Mouse (Mus musculus) neural tube, embryonic 11.5 days (tissue): ENCODE data around the gene Sirpa. TPM values are rescaled to one million over a fixed set of nuclear protein-coding genes. Genes with fewer than 3 reads are reported as not detected.
A peak's percentile ranks its signal among the peaks of the same experiment; 100 is the strongest.

Experiments
- ATAC-seq: fragments of 200-750 bp; cut with Nextera tagmentation; 2 replicates; pipeline ENCODE4 v1.8.0; 2017; ENCODE audit warnings: moderate number of reproducible peaks, mild to moderate bottlenecking, moderate TSS enrichment, moderate library complexity; ENCODE audit not compliant: insufficient read depth, low FRiP score, low TSS enrichment
- DNase-seq: peaks from one replicate; pipeline ENCODE4 v3.0.0-alpha.2; 2015; ENCODE audit warnings: low spot score
- H3K27ac ChIP-seq: fragments of 300-500 bp; sonication (generic); 2 replicates; pipeline ENCODE4 v1.5.1; 2014; ENCODE audit warnings: low read depth, mild to moderate bottlenecking, low read length
- H3K27me3 ChIP-seq: fragments of 300-500 bp; sonication (generic); 2 replicates; pipeline ENCODE4 v1.6.1; 2014; ENCODE audit warnings: mild to moderate bottlenecking, low read length, mixed read lengths; ENCODE audit not compliant: control insufficient read depth, insufficient read depth
- H3K36me3 ChIP-seq: fragments of 300-500 bp; sonication (generic); 2 replicates; pipeline ENCODE4 v1.6.1; 2014; ENCODE audit warnings: mild to moderate bottlenecking, low read length, moderate library complexity, mixed read lengths; ENCODE audit not compliant: control insufficient read depth, insufficient read depth
- H3K4me1 ChIP-seq: fragments of 300-500 bp; sonication (generic); 2 replicates; pipeline ENCODE4 v1.6.1; 2014; ENCODE audit warnings: low read length, mixed read lengths; ENCODE audit not compliant: control insufficient read depth, insufficient read depth
- H3K4me2 ChIP-seq: fragments of 300-500 bp; sonication (generic); 2 replicates; pipeline ENCODE4 v1.6.1; 2014; ENCODE audit warnings: low read depth, mild to moderate bottlenecking, moderate library complexity
- H3K4me3 ChIP-seq: fragments of 300-500 bp; sonication (generic); 2 replicates; pipeline ENCODE4 v1.5.1; 2014; ENCODE audit warnings: low read depth, low read length
- H3K9ac ChIP-seq: fragments of 300-500 bp; sonication (generic); 2 replicates; pipeline ENCODE4 v1.6.1; 2014; ENCODE audit warnings: mild to moderate bottlenecking, low read length
- H3K9me3 ChIP-seq: fragments of 300-500 bp; sonication (generic); 2 replicates; pipeline ENCODE4 v1.6.1; 2016; ENCODE audit warnings: low read length; ENCODE audit not compliant: control insufficient read depth
- WGBS: fragments of 180-500 bp; shearing (Covaris S2); extraction: QIAGEN DNeasy Blood & Tissue Kit; methylation state at CpG from one replicate; pipeline ENCODE4 v1.1.7; 2014; 5-methylcytosine and 5-hydroxymethylcytosine counted together
- polyA plus RNA-seq: library from polyadenylated mRNA; unstranded; fragments of >200 nt; fragmentation: Nextera tagmentation; extraction: Ambion mirVana; gene quantifications from 2 replicates; pipeline ENCODE4 v1.2.1, GENCODE M21; 2014

The Sirpa gene
- polyA plus RNA-seq, 1 experiment from 2014 or later: 18.9 TPM

DNA sequence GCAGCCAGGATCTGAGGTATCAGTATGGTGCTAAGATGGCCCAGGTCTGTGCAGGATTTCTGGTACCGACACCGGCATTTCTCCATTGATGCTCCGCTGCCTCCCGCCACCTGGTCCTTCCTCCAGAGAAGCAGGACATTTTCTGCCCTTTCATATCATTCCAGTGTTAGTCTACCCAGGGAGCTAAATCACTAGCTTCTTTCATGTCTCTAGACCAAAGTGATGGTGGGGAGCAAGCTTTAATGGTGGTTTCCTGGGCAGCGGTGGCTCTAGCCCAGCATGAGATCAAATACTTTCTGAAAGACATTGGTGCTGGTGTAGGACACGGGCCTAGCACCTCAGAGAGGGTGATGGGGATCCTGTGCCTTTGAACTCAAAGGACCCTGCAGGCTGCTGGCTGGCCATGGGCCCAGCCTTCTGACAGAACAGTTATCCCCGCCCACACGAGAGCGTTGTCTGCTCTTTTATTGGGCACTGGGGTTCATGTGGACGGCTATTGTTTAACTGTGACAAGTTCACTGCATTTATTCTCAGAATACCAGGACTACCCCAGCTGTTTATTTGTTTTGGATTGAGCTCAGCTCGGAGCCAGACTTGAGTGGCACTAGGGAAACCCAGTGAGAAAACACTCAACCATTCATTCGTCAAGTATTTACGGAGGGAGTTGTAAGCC lies 31.7 kb downstream of the Sirpa start:
- H3K4me2 ChIP-seq: no peak overlapping the region
- no peak; the same call in 1 of the 2 replicates for ATAC-seq
- H3K27me3 ChIP-seq: no peaks in the 10 kb centered on the region
- H3K4me1 ChIP-seq: no peaks in the 10 kb centered on the region
- no peaks in the 10 kb centered on the region for H3K9me3 ChIP-seq
- H3K27ac ChIP-seq: no peak overlapping the region
- H3K36me3 ChIP-seq: no peaks in the 10 kb centered on the region
- H3K9ac ChIP-seq: no peak overlapping the region
- DNase-seq: peak; percentile 26
- 54% methylated on average over 13 of the region's 13 CpGs for WGBS
- H3K4me3 ChIP-seq: no peak overlapping the region

DNA sequence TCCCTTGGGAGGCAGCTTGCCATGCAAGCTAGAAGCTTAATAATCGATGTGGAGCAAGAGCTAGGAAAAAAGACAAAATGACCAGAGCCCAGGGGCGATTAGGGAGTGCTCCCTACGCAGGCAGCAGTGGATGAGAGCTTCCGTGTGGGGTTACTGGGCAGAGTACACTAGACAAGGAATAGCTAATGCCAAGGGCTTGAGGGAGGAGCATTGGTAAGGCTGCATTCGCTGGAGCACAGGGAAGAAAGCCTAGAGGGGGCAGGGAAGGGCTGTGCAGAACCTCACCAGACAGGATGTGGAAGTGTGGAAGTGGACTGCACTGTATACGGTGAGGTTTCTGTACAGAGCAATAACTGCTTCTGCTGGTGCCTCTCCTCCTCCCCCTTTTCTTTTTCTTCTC lies 32.3 kb downstream of the Sirpa start:
- Histone ChIP-seq H3K36me3 (no peaks in the 10 kb centered on the region), H3K4me2 (no peak overlapping the region), H3K4me3 (no peak overlapping the region), H3K9ac (no peak overlapping the region), H3K27ac (no peak overlapping the region), H3K27me3 (no peaks in the 10 kb centered on the region), H3K9me3 (no peaks in the 10 kb centered on the region), H3K4me1 (no peaks in the 10 kb centered on the region)
- WGBS: 75% methylated on average over 6 of the region's 6 CpGs
- DNase-seq (no peak), ATAC-seq (no peak)

- no peaks in the 10 kb centered on the region for H3K9me3 ChIP-seq
- ATAC-seq (no peak), DNase-seq (no peak)
- H3K27ac ChIP-seq: no peak overlapping the region
- H3K4me3 ChIP-seq: no peak overlapping the region
- H3K4me1 ChIP-seq: no peaks in the 10 kb centered on the region
- H3K4me2 ChIP-seq: no peak overlapping the region
- no peak overlapping the region for H3K9ac ChIP-seq
- H3K36me3 ChIP-seq: no peaks in the 10 kb centered on the region
- WGBS: 88% methylated on average over 4 of the region's 4 CpGs
- H3K27me3 ChIP-seq: no peaks in the 10 kb centered on the region
These were observed 33.2 kb downstream of the Sirpa start for GRCm38 (mm10) chr2:129625845-129626244.

DNA sequence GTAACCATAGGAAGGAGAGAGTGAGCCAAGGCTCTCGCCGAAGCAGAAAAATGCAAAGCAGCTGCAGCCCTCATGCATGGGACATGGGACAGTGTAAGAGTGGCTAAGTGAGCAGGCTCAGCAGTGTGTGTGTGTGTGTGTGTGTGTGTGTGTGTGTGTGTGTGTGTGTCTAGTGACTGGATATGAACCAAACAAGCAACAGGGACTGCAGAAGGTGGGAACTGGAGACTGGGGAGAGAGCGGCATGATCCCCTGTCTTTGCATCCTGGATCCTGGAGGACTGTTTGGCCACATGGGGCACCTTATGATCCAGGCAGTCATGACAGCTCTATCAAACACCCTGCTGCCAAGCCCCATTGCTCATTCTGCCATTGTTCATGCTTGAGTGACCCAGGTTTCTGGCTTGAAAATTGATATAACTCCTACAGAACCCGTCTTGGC lies 34.0 kb downstream of the Sirpa start:
- no peak for DNase-seq
- no peaks in the 10 kb centered on the region for H3K4me1 ChIP-seq
- no peaks in the 10 kb centered on the region for H3K27me3 ChIP-seq
- H3K36me3 ChIP-seq: no peaks in the 10 kb centered on the region
- H3K9ac ChIP-seq: no peak overlapping the region
- whole genome bisulfite sequencing: 86% methylated on average over 4 of the region's 4 CpGs
- no peak overlapping the region for H3K4me2 ChIP-seq
- H3K4me3 ChIP-seq: no peak overlapping the region
- no peaks in the 10 kb centered on the region for H3K9me3 ChIP-seq
- H3K27ac ChIP-seq: no peak overlapping the region
- no peak for ATAC-seq

GRCm38 (mm10) chr2:129627133-129627532 lies 34.5 kb downstream of the Sirpa start:
- no peak for ATAC-seq
- H3K4me3 ChIP-seq: no peak overlapping the region
- 95% methylated on average over 5 of the region's 5 CpGs for WGBS

GRCm38 (mm10) chr2:129627811-129628210 lies 35.2 kb downstream of the Sirpa start:
- no peak for DNase-seq
- H3K4me3 ChIP-seq: no peak overlapping the region

More at GRCm38 (mm10) chr2:129627133-129627532, 34.5 kb downstream of the Sirpa start:
- no peaks in the 10 kb centered on the region for H3K4me1 ChIP-seq
- H3K9ac ChIP-seq: no peak overlapping the region
- DNase-seq: no peak
- no peak overlapping the region for H3K27ac ChIP-seq
- no peak overlapping the region for H3K4me2 ChIP-seq
- no peaks in the 10 kb centered on the region for H3K36me3 ChIP-seq
- no peaks in the 10 kb centered on the region for H3K27me3 ChIP-seq
- H3K9me3 ChIP-seq: no peaks in the 10 kb centered on the region

GRCm38 (mm10) chr2:129628456-129629185 lies 36.0 kb downstream of the Sirpa start:
- no peak overlapping the region for H3K4me2 ChIP-seq
- no peaks in the 10 kb centered on the region for H3K27me3 ChIP-seq
- no peaks in the 10 kb centered on the region for H3K36me3 ChIP-seq
- ATAC-seq: no peak
- WGBS: 85% methylated on average over 6 of the region's 6 CpGs
- H3K9me3 ChIP-seq: no peaks in the 10 kb centered on the region
- H3K9ac ChIP-seq: no peak overlapping the region
- H3K27ac ChIP-seq: no peak overlapping the region
- no peaks in the 10 kb centered on the region for H3K4me1 ChIP-seq
- DNase-seq: no peak
- no peak overlapping the region for H3K4me3 ChIP-seq

More at GRCm38 (mm10) chr2:129627811-129628210, 35.2 kb downstream of the Sirpa start:
- Histone ChIP-seq H3K27me3 (no peaks in the 10 kb centered on the region), H3K9me3 (no peaks in the 10 kb centered on the region), H3K4me1 (no peaks in the 10 kb centered on the region), H3K36me3 (no peaks in the 10 kb centered on the region), H3K9ac (no peak overlapping the region), H3K27ac (no peak overlapping the region), H3K4me2 (no peak overlapping the region)
- no peak for ATAC-seq
- 93% methylated on average over 13 of the region's 13 CpGs for WGBS

DNA sequence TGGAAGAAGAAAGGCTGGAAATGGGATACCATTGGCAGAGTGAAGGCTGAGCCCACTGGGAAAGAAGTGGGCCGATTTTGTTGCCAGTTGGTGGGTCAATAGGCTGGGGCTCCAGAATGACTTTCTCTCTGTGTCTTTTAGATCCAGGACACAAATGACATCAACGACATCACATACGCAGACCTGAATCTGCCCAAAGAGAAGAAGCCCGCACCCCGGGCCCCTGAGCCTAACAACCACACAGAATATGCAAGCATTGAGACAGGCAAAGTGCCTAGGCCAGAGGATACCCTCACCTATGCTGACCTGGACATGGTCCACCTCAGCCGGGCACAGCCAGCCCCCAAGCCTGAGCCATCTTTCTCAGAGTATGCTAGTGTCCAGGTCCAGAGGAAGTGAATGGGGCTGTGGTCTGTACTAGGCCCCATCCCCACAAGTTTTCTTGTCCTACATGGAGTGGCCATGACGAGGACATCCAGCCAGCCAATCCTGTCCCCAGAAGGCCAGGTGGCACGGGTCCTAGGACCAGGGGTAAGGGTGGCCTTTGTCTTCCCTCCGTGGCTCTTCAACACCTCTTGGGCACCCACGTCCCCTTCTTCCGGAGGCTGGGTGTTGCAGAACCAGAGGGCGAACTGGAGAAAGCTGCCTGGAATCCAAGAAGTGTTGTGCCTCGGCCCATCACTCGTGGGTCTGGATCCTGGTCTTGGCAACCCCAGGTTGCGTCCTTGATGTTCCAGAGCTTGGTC lies 37.3 kb downstream of the Sirpa start:
- Histone ChIP-seq H3K9ac (no peak overlapping the region), H3K36me3 (no peaks in the 10 kb centered on the region), H3K4me3 (no peak overlapping the region), H3K27ac (no peak overlapping the region), H3K4me2 (no peak overlapping the region), H3K27me3 (no peaks in the 10 kb centered on the region), H3K4me1 (no peaks in the 10 kb centered on the region), H3K9me3 (no peaks in the 10 kb centered on the region)
- ATAC-seq: no peak
- 95% methylated on average over 15 of the region's 15 CpGs for WGBS
- no peak for DNase-seq
